Comparison of ENCODE assay signal across 21 mouse cellular contexts in genomic region chr14:48055861-48056260, GRCm38 (mm10).
"Had no signal": no experiment of that assay in that cellular context is flagged by ENCODE, and none has a peak within 500 bp of the region (broad histone marks: within the 10 kb centered on the region; RNA-seq: fewer than 3 reads in every experiment).

No protein-coding gene starts in this region.

- H3K36me3 ChIP-seq: heart, embryonic 10.5 days; heart, embryonic 12.5 days; hindbrain, embryonic 12.5 days; hindbrain, embryonic 15.5 days; kidney, embryonic 15.5 days; limb, embryonic 13.5 days; limb, embryonic 15.5 days; liver, embryonic 12.5 days had no signal

- H3K9me3 ChIP-seq: heart, embryonic 10.5 days; hindbrain, embryonic 12.5 days; hindbrain, embryonic 15.5 days; kidney, embryonic 15.5 days; limb, embryonic 13.5 days; limb, embryonic 15.5 days; liver, embryonic 12.5 days had no signal

- H3K4me1 ChIP-seq: hindbrain, embryonic 15.5 days; kidney, embryonic 15.5 days; limb, embryonic 15.5 days; liver, embryonic 12.5 days had no signal

- H3K4me2 ChIP-seq: heart, embryonic 12.5 days; hindbrain, embryonic 12.5 days; hindbrain, embryonic 15.5 days; kidney, embryonic 15.5 days; limb, embryonic 13.5 days; limb, embryonic 15.5 days; liver, embryonic 12.5 days had no signal

- H3K4me3 ChIP-seq: heart, embryonic 10.5 days; heart, embryonic 12.5 days; hindbrain, embryonic 12.5 days; hindbrain, embryonic 15.5 days; kidney, embryonic 15.5 days; layer of hippocampus, adult 2 months; left cerebral cortex, adult 2 months; limb, embryonic 13.5 days; limb, embryonic 15.5 days; liver, embryonic 12.5 days had no signal

- H3K27ac ChIP-seq: heart, embryonic 10.5 days; hindbrain, embryonic 12.5 days; hindbrain, embryonic 15.5 days; hindbrain, postnatal 0 days; kidney, embryonic 15.5 days; kidney, postnatal 0 days; layer of hippocampus, adult 2 months; left cerebral cortex, adult 2 months; limb, embryonic 13.5 days; limb, embryonic 15.5 days; liver, embryonic 12.5 days; liver, embryonic 14.5 days had no signal

- H3K9ac ChIP-seq: heart, embryonic 12.5 days; hindbrain, embryonic 12.5 days; hindbrain, embryonic 15.5 days; kidney, embryonic 15.5 days; limb, embryonic 13.5 days; limb, embryonic 15.5 days; liver, embryonic 12.5 days; liver, embryonic 14.5 days had no signal

- ATAC-seq: hindbrain, postnatal 0 days; intestine, embryonic 16.5 days; liver, embryonic 12.5 days had no signal

- H3K27me3 ChIP-seq: heart, embryonic 12.5 days; hindbrain, embryonic 12.5 days; hindbrain, embryonic 15.5 days; kidney, embryonic 15.5 days; limb, embryonic 13.5 days; limb, embryonic 15.5 days; liver, embryonic 12.5 days had no signal

- DNase-seq: gastrocnemius, postnatal 14 days; gastrocnemius, postnatal 36 days; kidney, adult 11 months; kidney, adult 2 months; kidney, adult 9 months; kidney, postnatal 14 days; kidney, postnatal 4 days had no signal
